18 mouse cellular contexts compared by ENCODE assay signal in the genomic region with DNA sequence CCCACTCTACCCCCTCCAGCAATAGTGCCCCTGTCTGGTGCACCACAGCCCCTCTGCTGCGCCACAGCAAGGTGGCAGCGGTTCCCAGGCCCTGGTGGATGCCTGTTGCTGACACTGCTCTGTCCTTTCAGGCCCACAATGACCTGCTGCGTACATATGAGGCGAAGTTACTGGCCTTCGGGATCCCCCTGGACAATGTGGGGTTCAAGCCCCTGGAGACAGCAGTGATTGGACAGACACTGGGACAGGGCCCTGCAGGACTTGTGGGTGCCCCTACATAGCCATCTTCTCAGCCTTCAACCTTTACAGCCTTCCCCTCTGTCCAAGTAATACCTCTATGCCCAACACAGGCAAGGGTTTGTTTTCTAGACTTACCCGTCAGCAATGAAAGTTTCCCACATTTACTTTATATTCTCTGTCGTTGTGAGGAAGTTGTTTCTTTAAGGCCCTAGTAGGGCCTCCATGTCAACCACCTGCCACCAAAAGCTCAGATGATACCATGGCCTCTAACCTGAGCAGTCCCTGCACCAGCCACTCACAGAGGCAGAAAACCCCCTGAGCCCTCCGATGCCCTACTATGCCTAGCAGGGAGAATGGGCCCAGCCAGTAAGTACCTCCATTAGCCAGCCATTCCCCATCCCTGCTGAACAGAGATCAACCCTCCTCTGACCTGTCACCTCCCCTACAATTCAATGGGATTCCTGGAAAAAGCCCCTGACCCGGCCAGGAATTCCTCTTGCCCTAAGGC. TPM values are rescaled to one million over a fixed set of nuclear protein-coding genes. Genes with fewer than 3 reads are reported as not detected.
A peak's percentile ranks its signal among the peaks of the same experiment; 100 is the strongest.
DNase-seq lines count a peak whose midpoint lies in the region; ATAC-seq and TF ChIP-seq lines count a peak whose summit lies in the region.
"Had no signal": no experiment of that assay in that cellular context is flagged by ENCODE, and none has a peak within 500 bp of the region (broad histone marks: within the 10 kb centered on the region; RNA-seq: fewer than 3 reads in every experiment).

No protein-coding gene starts in this region.

- no peaks in the 10 kb centered on the region for H3K9me3 ChIP-seq in kidney, postnatal 0 days (replicated peaks; ENCODE audit: low read length)
- H3K9me3 ChIP-seq in neural tube, embryonic 13.5 days = no peaks in the 10 kb centered on the region
- H3K9me3 ChIP-seq in neural tube, embryonic 15.5 days (replicated peaks) = no peaks in the 10 kb centered on the region
- H3K9me3 ChIP-seq: forebrain, embryonic 15.5 days; heart, embryonic 13.5 days; stomach, embryonic 15.5 days had no signal

- H3K4me3 ChIP-seq in kidney, postnatal 0 days (replicated peaks; ENCODE audit: low read depth, low read length) = no peak overlapping the region
- H3K4me3 ChIP-seq in neural tube, embryonic 13.5 days = no peak overlapping the region
- H3K4me3 ChIP-seq in neural tube, embryonic 15.5 days (replicated peaks) = no peak overlapping the region
- H3K4me3 ChIP-seq: forebrain, embryonic 15.5 days; heart, embryonic 13.5 days; stomach, embryonic 15.5 days had no signal

- H3K4me2 ChIP-seq in kidney, postnatal 0 days (ENCODE audit: low read length) = no peak overlapping the region
- no peak overlapping the region for H3K4me2 ChIP-seq in neural tube, embryonic 13.5 days
- H3K4me2 ChIP-seq in neural tube, embryonic 15.5 days = no peak overlapping the region
- H3K4me2 ChIP-seq: forebrain, embryonic 15.5 days; heart, embryonic 13.5 days; stomach, embryonic 15.5 days had no signal

- 89% methylated on average over 9 of the region's 9 CpGs for WGBS in kidney, postnatal 0 days
- 86% methylated on average over 9 of the region's 9 CpGs for WGBS in neural tube, embryonic 13.5 days
- 86% methylated on average over 9 of the region's 9 CpGs for WGBS in neural tube, embryonic 15.5 days

- peak; percentile 21; the same call in 1 of the 2 replicates for ATAC-seq in kidney, postnatal 0 days (replicated peaks; ENCODE audit: low FRiP score, low read depth)
- peak; percentile 67 for ATAC-seq in neural tube, embryonic 13.5 days (ENCODE audit: low read depth)
- ATAC-seq in neural tube, embryonic 15.5 days (ENCODE audit: low FRiP score) = no peak; the same call in 1 of the 2 replicates
- ATAC-seq: forebrain, embryonic 15.5 days; lung, postnatal 0 days had no signal

- peaks cover 36% of the 10 kb centered on the region for H3K36me3 ChIP-seq in kidney, postnatal 0 days (ENCODE audit: insufficient read depth, low read length)
- peaks cover 55% of the 10 kb centered on the region for H3K36me3 ChIP-seq in neural tube, embryonic 13.5 days
- H3K36me3 ChIP-seq in neural tube, embryonic 15.5 days = peaks cover 55% of the 10 kb centered on the region

- no peak overlapping the region for H3K27ac ChIP-seq in kidney, postnatal 0 days
- H3K27ac ChIP-seq in neural tube, embryonic 13.5 days (replicated peaks) = no peak overlapping the region
- no peak overlapping the region for H3K27ac ChIP-seq in neural tube, embryonic 15.5 days (replicated peaks)
- H3K27ac ChIP-seq: forebrain, embryonic 15.5 days; heart, embryonic 13.5 days; hindbrain, postnatal 0 days; stomach, embryonic 15.5 days had no signal

- peak; percentile 2 to 3 for DNase-seq in frontal cortex, postnatal 14 days (ENCODE audit: low spot score in 2 of 2)
- no peak for DNase-seq in frontal cortex, postnatal 25 days (ENCODE audit: low spot score in 2 of 2)
- no peak for DNase-seq in kidney, postnatal 0 days (ENCODE audit: low spot score)
- DNase-seq in kidney, postnatal 36 days = no peak
- DNase-seq in retina, postnatal 1 day = no peak
- DNase-seq: adrenal gland, postnatal 10 days; cerebellum, postnatal 25 days; embryo, embryonic 11 days; kidney, adult 8-10 months; kidney, postnatal 25 days; midbrain, embryonic 14.5 days had no signal

- H3K4me1 ChIP-seq in kidney, postnatal 0 days (replicated peaks; ENCODE audit: insufficient read depth, low read length) = no peaks in the 10 kb centered on the region
- H3K4me1 ChIP-seq in neural tube, embryonic 13.5 days (replicated peaks) = no peaks in the 10 kb centered on the region
- H3K4me1 ChIP-seq in neural tube, embryonic 15.5 days = no peaks in the 10 kb centered on the region
- H3K4me1 ChIP-seq: forebrain, embryonic 15.5 days; heart, embryonic 13.5 days; stomach, embryonic 15.5 days had no signal

- no peak overlapping the region for H3K9ac ChIP-seq in kidney, postnatal 0 days (ENCODE audit: low read depth, low read length)
- no peak overlapping the region for H3K9ac ChIP-seq in neural tube, embryonic 13.5 days
- no peak overlapping the region for H3K9ac ChIP-seq in neural tube, embryonic 15.5 days (replicated peaks)
- H3K9ac ChIP-seq: forebrain, embryonic 15.5 days; heart, embryonic 13.5 days; stomach, embryonic 15.5 days had no signal

- no peaks in the 10 kb centered on the region for H3K27me3 ChIP-seq in kidney, postnatal 0 days (ENCODE audit: insufficient read depth, low read length)
- H3K27me3 ChIP-seq in neural tube, embryonic 13.5 days = peaks cover 16% of the 10 kb centered on the region
- peaks cover 14% of the 10 kb centered on the region for H3K27me3 ChIP-seq in neural tube, embryonic 15.5 days (replicated peaks)
- H3K27me3 ChIP-seq: forebrain, embryonic 15.5 days had no signal

- 0 out of 2 replicates have a peak, but pooled peaks have one; percentile 4 for TF ChIP-seq CTCF in kidney, postnatal 0 days (IDR thresholded peaks at IDR 0.05; ENCODE audit: low read depth)

RNA-seq across cellular contexts. Expression of a gene that starts 17.8 kb away (rescaled TPM):
- polyA plus RNA-seq in kidney, postnatal 0 days (2015; fragmentation: Nextera tagmentation; extraction: Ambion mirVana) = 27.1 and 29.2 TPM in 2 replicates
- 41.1 and 45.8 TPM in 2 replicates for polyA plus RNA-seq in neural tube, embryonic 13.5 days (2015; fragmentation: Nextera tagmentation; extraction: Ambion mirVana)
- polyA plus RNA-seq in neural tube, embryonic 15.5 days (2015; fragmentation: Nextera tagmentation; extraction: Ambion mirVana) = 34.3 and 37.5 TPM in 2 replicates

RNA-seq across cellular contexts. Expression of a gene that starts 21.2 kb away (rescaled TPM):
- 2.4 and 3.3 TPM in 2 replicates for polyA plus RNA-seq in kidney, postnatal 0 days (2015; fragmentation: Nextera tagmentation; extraction: Ambion mirVana)
- polyA plus RNA-seq in neural tube, embryonic 13.5 days (2015; fragmentation: Nextera tagmentation; extraction: Ambion mirVana) = 68.6 and 84.2 TPM in 2 replicates
- polyA plus RNA-seq in neural tube, embryonic 15.5 days (2015; fragmentation: Nextera tagmentation; extraction: Ambion mirVana) = 67.0 and 84.1 TPM in 2 replicates

RNA-seq across cellular contexts. Expression of a gene that starts 58.7 kb away (rescaled TPM):
- 40.3 and 48.0 TPM in 2 replicates for polyA plus RNA-seq in kidney, postnatal 0 days (2015; fragmentation: Nextera tagmentation; extraction: Ambion mirVana)
- 50.8 and 54.0 TPM in 2 replicates for polyA plus RNA-seq in neural tube, embryonic 13.5 days (2015; fragmentation: Nextera tagmentation; extraction: Ambion mirVana)
- polyA plus RNA-seq in neural tube, embryonic 15.5 days (2015; fragmentation: Nextera tagmentation; extraction: Ambion mirVana) = 47.3 and 50.7 TPM in 2 replicates

Comparison
In these comparisons a context has a peak if more than half of its experiments do, and no peak if none do; other contexts are left out.
1. DNase-seq: peak in frontal cortex, postnatal 14 days (2 of 2); none in frontal cortex, postnatal 25 days (0 of 2), kidney, postnatal 0 days (single experiment), kidney, postnatal 36 days (0 of 2) and retina, postnatal 1 day (single experiment).
2. RNA of a gene that starts 21.2 kb away (polyA plus RNA-seq): 68.6 to 84.2 TPM in neural tube, embryonic 13.5 days and 67.0 to 84.1 TPM in neural tube, embryonic 15.5 days; 2.4 to 3.3 TPM in kidney, postnatal 0 days; every median in the first group is over 10 times any median in the second.